Mouse (Mus musculus): ENCODE measurements around the gene Plxnb1. TPM values are rescaled to one million over a fixed set of nuclear protein-coding genes. Genes with fewer than 3 reads are reported as not detected.
A peak's percentile ranks its signal among the peaks of the same experiment; 100 is the strongest.

The Plxnb1 gene
- polyA plus RNA-seq, 1 experiment = 19.9 TPM

- DNase-seq (ENCODE audit: low spot score) = no peak
Measured at GRCm38 (mm10) chr9:109101933-109102445, 6.8 kb downstream of the Plxnb1 start.

GRCm38 (mm10) chr9:109102541-109102940, 7.4 kb downstream of the Plxnb1 start:
- no peak for DNase-seq (ENCODE audit: low spot score)

GRCm38 (mm10) chr9:109103250-109103649, 8.1 kb downstream of the Plxnb1 start:
- no peak for DNase-seq (ENCODE audit: low spot score)

- DNase-seq (ENCODE audit: low spot score) = no peak
Measured at GRCm38 (mm10) chr9:109104083-109104482, 8.9 kb downstream of the Plxnb1 start.

- no peak for DNase-seq (ENCODE audit: low spot score)
Measured at GRCm38 (mm10) chr9:109105011-109105410, 9.8 kb downstream of the Plxnb1 start.

GRCm38 (mm10) chr9:109105648-109106047, 10.5 kb downstream of the Plxnb1 start:
- DNase-seq (ENCODE audit: low spot score) = no peak

- no peak for DNase-seq (ENCODE audit: low spot score)
Measured at GRCm38 (mm10) chr9:109107341-109107740, 12.2 kb downstream of the Plxnb1 start.

- no peak for DNase-seq (ENCODE audit: low spot score)
Measured at GRCm38 (mm10) chr9:109110240-109110639, 15.1 kb downstream of the Plxnb1 start.

- DNase-seq (ENCODE audit: low spot score) = peak; percentile 12
Measured at GRCm38 (mm10) chr9:109111101-109111500, 15.9 kb downstream of the Plxnb1 start.

GRCm38 (mm10) chr9:109111591-109111990, 16.4 kb downstream of the Plxnb1 start:
- peak; percentile 16 for DNase-seq (ENCODE audit: low spot score)

- peak; percentile 15 for DNase-seq (ENCODE audit: low spot score)
Measured at GRCm38 (mm10) chr9:109113331-109113730, 18.1 kb downstream of the Plxnb1 start.

- no peak for DNase-seq (ENCODE audit: low spot score)
Measured at GRCm38 (mm10) chr9:109114276-109114675, 19.1 kb downstream of the Plxnb1 start.

GRCm38 (mm10) chr9:109114871-109115270, 19.7 kb downstream of the Plxnb1 start:
- DNase-seq (ENCODE audit: low spot score) = no peak

- no peak for DNase-seq (ENCODE audit: low spot score)
Measured at GRCm38 (mm10) chr9:109116205-109116604, 21.0 kb downstream of the Plxnb1 start.

- DNase-seq (ENCODE audit: low spot score) = no peak
Measured at GRCm38 (mm10) chr9:109118106-109118505, 22.9 kb downstream of the Plxnb1 start.

GRCm38 (mm10) chr9:109119571-109119970, 24.4 kb downstream of the Plxnb1 start:
- no peak for DNase-seq (ENCODE audit: low spot score)

GRCm38 (mm10) chr9:109120956-109121355, 25.8 kb downstream of the Plxnb1 start:
- DNase-seq (ENCODE audit: low spot score) = no peak

GRCm38 (mm10) chr9:109122553-109123085, 27.4 kb downstream of the Plxnb1 start:
- DNase-seq (ENCODE audit: low spot score) = no peak

- no peak for DNase-seq (ENCODE audit: low spot score)
Measured at GRCm38 (mm10) chr9:109123266-109123665, 28.1 kb downstream of the Plxnb1 start.

- no peak for DNase-seq (ENCODE audit: low spot score)
Measured at GRCm38 (mm10) chr9:109124164-109124563, 29.0 kb downstream of the Plxnb1 start.

- DNase-seq (ENCODE audit: low spot score) = no peak
Measured at GRCm38 (mm10) chr9:109125043-109125442, 29.9 kb downstream of the Plxnb1 start.

- no peak for DNase-seq (ENCODE audit: low spot score)
Measured at GRCm38 (mm10) chr9:109125481-109125880, 30.3 kb downstream of the Plxnb1 start.

- DNase-seq (ENCODE audit: low spot score) = no peak
Measured at GRCm38 (mm10) chr9:109127076-109127475, 31.9 kb downstream of the Plxnb1 start.

GRCm38 (mm10) chr9:109128211-109128610, 33.0 kb downstream of the Plxnb1 start:
- DNase-seq (ENCODE audit: low spot score) = no peak
